Mouse (Mus musculus) hindlimb bud, embryonic 11.5 days (tissue): ENCODE measurements at regions not wholly inside any gene's neighbourhood (a gene's known extent, or its start where the extent isn't known, plus 50 kb on each side); places are given as distances from the start of the nearest gene placed in this dataset.

Experiments used
- DNase-seq: peaks from one replicate; pipeline ENCODE4 v3.0.0-alpha.2; 2012; ENCODE audit warnings: low read depth, low spot score; ENCODE audit errors: extremely low spot score

- DNase-seq, result no peak
Observed at GRCm38 (mm10) chr17:68119055-68119698, 115.3 kb upstream of the Arhgap28 start.

- DNase-seq, result no peak
Observed at GRCm38 (mm10) chr17:68120230-68120629, 116.3 kb upstream of the Arhgap28 start.

GRCm38 (mm10) chr17:68120744-68121143, 116.8 kb upstream of the Arhgap28 start:
- DNase-seq, result no peak

- no peak for DNase-seq
Observed at GRCm38 (mm10) chr17:68134373-68134772, 130.5 kb upstream of the Arhgap28 start.

- DNase-seq, result no peak
Observed at GRCm38 (mm10) chr17:68135436-68135835, 131.5 kb upstream of the Arhgap28 start.

GRCm38 (mm10) chr17:68143307-68143706, 130.3 kb upstream of the L3mbtl4 start:
- DNase-seq, result no peak

GRCm38 (mm10) chr17:68149237-68149792, 124.3 kb upstream of the L3mbtl4 start:
- no peak for DNase-seq

- DNase-seq, result no peak
Observed at GRCm38 (mm10) chr17:68152438-68153120, 121.0 kb upstream of the L3mbtl4 start.

GRCm38 (mm10) chr17:68154879-68155278, 118.7 kb upstream of the L3mbtl4 start:
- DNase-seq, result no peak

GRCm38 (mm10) chr17:68158172-68158651, 115.4 kb upstream of the L3mbtl4 start:
- no peak for DNase-seq

- no peak for DNase-seq
Observed at GRCm38 (mm10) chr17:68161107-68161506, 112.5 kb upstream of the L3mbtl4 start.

GRCm38 (mm10) chr17:68163545-68163944, 110.1 kb upstream of the L3mbtl4 start:
- DNase-seq, result no peak

- no peak for DNase-seq
Observed at GRCm38 (mm10) chr17:68164666-68165065, 108.9 kb upstream of the L3mbtl4 start.

- no peak for DNase-seq
Observed at GRCm38 (mm10) chr17:68165171-68165825, 108.3 kb upstream of the L3mbtl4 start.

- DNase-seq, result no peak
Observed at GRCm38 (mm10) chr17:68166397-68166796, 107.2 kb upstream of the L3mbtl4 start.

- no peak for DNase-seq
Observed at GRCm38 (mm10) chr17:68172838-68173237, 100.8 kb upstream of the L3mbtl4 start.

GRCm38 (mm10) chr17:68176611-68177165, 96.9 kb upstream of the L3mbtl4 start:
- no peak for DNase-seq

- no peak for DNase-seq
Observed at GRCm38 (mm10) chr17:68177835-68178234, 95.8 kb upstream of the L3mbtl4 start.

- no peak for DNase-seq
Observed at GRCm38 (mm10) chr17:68185385-68185784, 88.2 kb upstream of the L3mbtl4 start.

- DNase-seq, result no peak
Observed at GRCm38 (mm10) chr17:68189888-68190287, 83.7 kb upstream of the L3mbtl4 start.

- DNase-seq, result no peak
Observed at GRCm38 (mm10) chr17:68205545-68205944, 68.1 kb upstream of the L3mbtl4 start.
